15 mouse cellular contexts compared by ENCODE assay signal in the genomic region with DNA sequence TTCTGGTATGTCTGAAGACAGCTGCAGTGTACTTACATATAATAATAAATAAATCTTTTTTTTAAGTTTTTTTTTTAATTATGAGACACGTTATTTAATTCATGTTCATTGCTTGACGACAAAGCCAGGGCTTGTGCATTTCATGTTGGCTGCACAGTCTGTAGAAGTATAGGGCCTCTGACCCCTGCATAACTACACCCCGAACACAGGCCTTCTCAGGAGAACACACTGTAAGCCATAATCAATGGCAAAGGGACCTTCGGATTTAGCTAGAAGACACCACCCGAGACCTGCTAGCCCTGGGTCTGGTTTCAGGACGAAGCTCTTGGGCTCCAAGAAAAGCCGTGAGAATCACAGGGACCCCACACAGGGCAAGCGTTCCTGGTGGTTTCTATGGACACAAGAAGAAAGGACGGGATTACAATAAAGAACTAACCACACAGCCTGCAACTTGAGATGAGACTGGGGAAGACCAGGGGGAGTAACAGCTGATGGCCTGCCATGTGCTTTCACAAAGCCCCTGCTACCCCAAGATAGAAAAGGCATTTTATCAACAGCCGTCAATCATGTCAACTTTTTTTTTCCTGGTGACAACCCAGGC. TPM values are rescaled to one million over a fixed set of nuclear protein-coding genes. Genes with fewer than 3 reads are reported as not detected.
DNase-seq lines count a peak whose midpoint lies in the region; ATAC-seq and TF ChIP-seq lines count a peak whose summit lies in the region.
"Had no signal": no experiment of that assay in that cellular context is flagged by ENCODE, and none has a peak within 500 bp of the region (broad histone marks: within the 10 kb centered on the region; RNA-seq: fewer than 3 reads in every experiment).

No protein-coding gene starts in this region.

- no peaks in the 10 kb centered on the region for H3K36me3 ChIP-seq in heart, embryonic 16.5 days (ENCODE audit: control insufficient read depth, insufficient read depth)
- H3K36me3 ChIP-seq in MEL (ENCODE audit: control insufficient read depth in 1 of 2, insufficient read depth in 2 of 2, low read length in 2 of 2), result no peaks in the 10 kb centered on the region
- no peaks in the 10 kb centered on the region for H3K36me3 ChIP-seq in limb, embryonic 15.5 days
- no peaks in the 10 kb centered on the region for H3K36me3 ChIP-seq in liver, embryonic 12.5 days
- H3K36me3 ChIP-seq: forebrain, embryonic 15.5 days; stomach, embryonic 15.5 days had no signal

- H3K9ac ChIP-seq in heart, embryonic 16.5 days (ENCODE audit: low read length), result no peak overlapping the region
- no peak overlapping the region for H3K9ac ChIP-seq in MEL (ENCODE audit: control insufficient read depth, low read depth, low read length, poor library complexity, severe bottlenecking)
- no peak overlapping the region for H3K9ac ChIP-seq in limb, embryonic 15.5 days
- no peak overlapping the region for H3K9ac ChIP-seq in liver, embryonic 12.5 days
- H3K9ac ChIP-seq: forebrain, embryonic 15.5 days; stomach, embryonic 15.5 days had no signal

- TF ChIP-seq RAD21 in MEL (IDR thresholded peaks at IDR 0.05; ENCODE audit: low read depth, low read length), result no peak

- H3K27me3 ChIP-seq in heart, embryonic 16.5 days (ENCODE audit: control insufficient read depth, insufficient read depth, low read length), result no peaks in the 10 kb centered on the region
- H3K27me3 ChIP-seq in MEL (ENCODE audit: control insufficient read depth in 1 of 2, insufficient read depth in 2 of 2, low read length in 2 of 2), result peaks cover 0 to 5% of the 10 kb centered on the region in 2 experiments
- no peaks in the 10 kb centered on the region for H3K27me3 ChIP-seq in limb, embryonic 15.5 days
- no peaks in the 10 kb centered on the region; the same call in 1 of the 2 replicates for H3K27me3 ChIP-seq in liver, embryonic 12.5 days (replicated peaks)
- H3K27me3 ChIP-seq: forebrain, embryonic 15.5 days; stomach, embryonic 15.5 days had no signal

- H3K27ac ChIP-seq in heart, embryonic 16.5 days (ENCODE audit: low read length), result peak overlapping the region; percentile 67
- H3K27ac ChIP-seq in MEL (ENCODE audit: control insufficient read depth, low read depth, low read length), result no peak overlapping the region
- H3K27ac ChIP-seq in limb, embryonic 15.5 days, result no peak overlapping the region
- H3K27ac ChIP-seq in liver, embryonic 12.5 days, result no peak overlapping the region
- H3K27ac ChIP-seq: forebrain, embryonic 15.5 days; stomach, embryonic 15.5 days had no signal

- no peak overlapping the region for H3K4me2 ChIP-seq in heart, embryonic 16.5 days (ENCODE audit: low read depth, low read length)
- H3K4me2 ChIP-seq in limb, embryonic 15.5 days, result no peak overlapping the region
- no peak overlapping the region for H3K4me2 ChIP-seq in liver, embryonic 12.5 days
- H3K4me2 ChIP-seq: forebrain, embryonic 15.5 days; stomach, embryonic 15.5 days had no signal

- DNase-seq in heart, postnatal 4 days, result no peak
- DNase-seq in MEL (ENCODE audit: low read depth, low spot score), result no peak
- DNase-seq in embryo, embryonic 10.5 days (ENCODE audit: low spot score), result peak; percentile 75
- DNase-seq in lung, postnatal 25 days (ENCODE audit: low spot score), result no peak
- DNase-seq: cerebellum, adult 18-20 months; gastrocnemius, postnatal 36 days; kidney, postnatal 10 days; liver; thymus, postnatal 4 days had no signal

- ATAC-seq in heart, embryonic 16.5 days (replicated peaks; ENCODE audit: extremely low read depth, insufficient read depth, low FRiP score), result 0 out of 2 replicates have a peak, but pooled peaks have one; percentile 6
- 0 out of 2 replicates have a peak, but pooled peaks have one; percentile 23 for ATAC-seq in limb, embryonic 15.5 days (ENCODE audit: insufficient number of reproducible peaks, low FRiP score, low TSS enrichment, low read depth)
- ATAC-seq in liver, embryonic 12.5 days, result no peak
- ATAC-seq: CD4-positive, CD25-positive, alpha-beta regulatory T cell, adult 4 months; forebrain, embryonic 15.5 days had no signal

- no peak for TF ChIP-seq POLR2A in MEL (IDR thresholded peaks at IDR 0.05; ENCODE audit: control insufficient read depth in 1 of 2, insufficient read depth in 1 of 2, low read depth in 1 of 2, low read length in 2 of 2, poor library complexity in 1 of 2)

- TF ChIP-seq CTCF in MEL (IDR thresholded peaks at IDR 0.05 in 2 of 3, conservative IDR thresholded peaks at IDR 0.05 in 1 of 3; ENCODE audit: control insufficient read depth in 1 of 3, insufficient read depth in 1 of 3, low read depth in 2 of 3, low read length in 3 of 3, poor library complexity in 1 of 3, severe bottlenecking in 1 of 3), result no peak

- peaks cover 19% of the 10 kb centered on the region for H3K4me1 ChIP-seq in heart, embryonic 16.5 days (ENCODE audit: control insufficient read depth, insufficient read depth, low read length)
- H3K4me1 ChIP-seq in MEL (ENCODE audit: control insufficient read depth in 1 of 2, insufficient read depth in 2 of 2, low read length in 2 of 2), result peaks cover 2% of the 10 kb centered on the region in 2 experiments; a peak in 1 of 4 replicates
- H3K4me1 ChIP-seq in limb, embryonic 15.5 days, result peaks cover 19% of the 10 kb centered on the region; the same call in 1 of the 2 replicates
- H3K4me1 ChIP-seq in liver, embryonic 12.5 days, result 0 out of 2 replicates have a peak, but pooled peaks cover 5% of the 10 kb centered on the region
- H3K4me1 ChIP-seq: stomach, embryonic 15.5 days had no signal

- TF ChIP-seq EP300 in MEL (IDR thresholded peaks at IDR 0.05; ENCODE audit: low read depth in 1 of 2, low read length in 2 of 2), result no peak

- no peak overlapping the region for H3K4me3 ChIP-seq in heart, embryonic 16.5 days (ENCODE audit: low read length)
- no peak overlapping the region for H3K4me3 ChIP-seq in MEL (ENCODE audit: control insufficient read depth in 1 of 2, insufficient read depth in 1 of 2, low read depth in 2 of 2, low read length in 2 of 2)
- no peak overlapping the region for H3K4me3 ChIP-seq in limb, embryonic 15.5 days
- H3K4me3 ChIP-seq in liver, embryonic 12.5 days, result no peak overlapping the region
- H3K4me3 ChIP-seq: forebrain, embryonic 15.5 days; stomach, embryonic 15.5 days had no signal

- WGBS in heart, embryonic 16.5 days, result 65% methylated on average over 10 of the region's 10 CpGs
- WGBS in limb, embryonic 15.5 days, result 71% methylated on average over 10 of the region's 10 CpGs
- 62% methylated on average over 10 of the region's 10 CpGs for WGBS in liver, embryonic 12.5 days (ENCODE audit: insufficient replicate concordance)

- no peaks in the 10 kb centered on the region for H3K79me2 ChIP-seq in MEL (ENCODE audit: control insufficient read depth, insufficient read depth, low read length, poor library complexity)

- no peaks in the 10 kb centered on the region for H3K9me3 ChIP-seq in heart, embryonic 16.5 days (replicated peaks; ENCODE audit: control insufficient read depth, low read length)
- no peaks in the 10 kb centered on the region for H3K9me3 ChIP-seq in MEL (replicated peaks; ENCODE audit: insufficient read depth, low read length)
- no peaks in the 10 kb centered on the region for H3K9me3 ChIP-seq in limb, embryonic 15.5 days
- H3K9me3 ChIP-seq in liver, embryonic 12.5 days (replicated peaks), result no peaks in the 10 kb centered on the region
- H3K9me3 ChIP-seq: forebrain, embryonic 15.5 days; stomach, embryonic 15.5 days had no signal

TF ChIP-seq in MEL, 35 proteins besides CTCF, POLR2A, EP300 and RAD21:
- TF ChIP-seq ZNF384 (IDR thresholded peaks at IDR 0.05; ENCODE audit: low read depth, low read length) (peak; percentile 19; the same call in 1 of the 2 replicates), MEF2A (IDR thresholded peaks at IDR 0.05; ENCODE audit: extremely low read depth, insufficient replicate concordance, low read depth, low read length, poor library complexity, severe bottlenecking) (no peak)
TF ChIP-seq in MEL: peak in this region for 1.

RNA-seq across cellular contexts. Expression of gene Tmem94, which starts 27.5 kb away (rescaled TPM):
- polyA plus RNA-seq in heart, embryonic 16.5 days (2015; fragmentation: Nextera tagmentation; extraction: Ambion mirVana), result 36.8 and 43.1 TPM in 2 replicates
- total RNA-seq in heart, postnatal 4 days (2021), result 100 to 1,000 TPM; 103 to 108 TPM
- total RNA-seq in MEL (2012; rRNA removed), result 23.2 and 26.2 TPM in 2 replicates
- polyA plus RNA-seq in MEL (2012; ENCODE audit: insufficient read depth in 1 of 2, insufficient read length in 2 of 2, low read depth in 1 of 2, low replicate concordance in 2 of 2, missing spikeins in 1 of 2), result 10 to 100 TPM; 38.9 to 64.4 TPM
- polyA plus RNA-seq in limb, embryonic 15.5 days (2015; fragmentation: Nextera tagmentation; extraction: Ambion mirVana), result 23.6 and 28.1 TPM in 2 replicates
- 16.9 and 17.0 TPM in 2 replicates for polyA plus RNA-seq in liver, embryonic 12.5 days (2016; fragmentation: Nextera tagmentation; extraction: Ambion mirVana)

RNA-seq across cellular contexts. Expression of gene Grb2, which starts 29.3 kb away (rescaled TPM):
- 103 and 118 TPM in 2 replicates for polyA plus RNA-seq in heart, embryonic 16.5 days (2015; fragmentation: Nextera tagmentation; extraction: Ambion mirVana)
- 100 to 1,000 TPM; 119 to 134 TPM for total RNA-seq in heart, postnatal 4 days (2021)
- total RNA-seq in MEL (2012; rRNA removed), result 75.3 and 93.2 TPM in 2 replicates
- polyA plus RNA-seq in MEL (2012; ENCODE audit: insufficient read depth in 1 of 2, insufficient read length in 2 of 2, low read depth in 1 of 2, low replicate concordance in 2 of 2, missing spikeins in 1 of 2), result 100 to 1,000 TPM in 1 of 2 experiments, not detected in 1; 261 TPM
- 87.7 and 93.9 TPM in 2 replicates for polyA plus RNA-seq in limb, embryonic 15.5 days (2015; fragmentation: Nextera tagmentation; extraction: Ambion mirVana)
- 78.6 and 89.6 TPM in 2 replicates for polyA plus RNA-seq in liver, embryonic 12.5 days (2016; fragmentation: Nextera tagmentation; extraction: Ambion mirVana)
